Mouse (Mus musculus) inflammation-experienced regulatory T-cells, adult 6 months (primary cell): ENCODE results near the gene Aip. TPM values are rescaled to one million over a fixed set of nuclear protein-coding genes. Genes with fewer than 3 reads are reported as not detected.

Source experiments
- polyA plus RNA-seq, 3 experiments: library from polyadenylated mRNA; unstranded; fragments of 100-300 nt; shearing (Covaris generic); gene quantifications; one replicate each; pipeline ENCODE4 v1.2.1; 2017

Aip gene
- polyA plus RNA-seq, 3 experiments from 2014 or later = 171 to 228 (median 197) TPM

Other genes starting within 250 kb of the Aip start
- 10 to 100 TPM; 57.2 to 85.0 (median 60.4) TPM for gene Tcirg1, start 218.7 kb downstream of the Aip start, polyA plus RNA-seq
- 100 to 1,000 TPM; 219 to 266 (median 256) TPM for gene Ndufs8, start 213.1 kb downstream of the Aip start, polyA plus RNA-seq
- gene Aldh3b1, start 196.1 kb downstream of the Aip start, polyA plus RNA-seq = under 1 TPM in 1 of 3 experiments, not detected in 2; 0.36 TPM
- gene Unc93b1, start 190.7 kb downstream of the Aip start, polyA plus RNA-seq = 10 to 100 TPM; 23.5 to 38.0 (median 26.2) TPM
- not detected for gene Aldh3b3, start 167.2 kb downstream of the Aip start, polyA plus RNA-seq
- gene Aldh3b2, start 153.5 kb downstream of the Aip start, polyA plus RNA-seq = not detected
- gene Acy3, start 139.3 kb downstream of the Aip start, polyA plus RNA-seq = 1 to 10 TPM in 2 of 3 experiments, under 1 TPM in 1; 0.73 to 2.3 (median 2.2) TPM
- gene Tbx10, start 133.1 kb downstream of the Aip start, polyA plus RNA-seq = not detected
- gene Nudt8, start 125.3 kb downstream of the Aip start, polyA plus RNA-seq = 10 to 100 TPM; 10.3 to 16.2 (median 15.9) TPM
- under 1 TPM; 0.16 to 0.99 (median 0.44) TPM for gene Gm49405, start 125.2 kb downstream of the Aip start, polyA plus RNA-seq
- gene Doc2g, start 122.5 kb downstream of the Aip start, polyA plus RNA-seq = 1 to 10 TPM in 2 of 3 experiments, under 1 TPM in 1; 0.31 to 2.8 (median 1.6) TPM
- 100 to 1,000 TPM; 104 to 136 (median 114) TPM for gene Ndufv1, start 113.1 kb downstream of the Aip start, polyA plus RNA-seq
- gene Gstp1, start 87.9 kb downstream of the Aip start, polyA plus RNA-seq = 100 to 1,000 TPM; 417 to 553 (median 508) TPM
- 10 to 100 TPM in 1 of 3 experiments, 1 to 10 TPM in 1, under 1 TPM in 1; 0.72 to 12.0 (median 5.0) TPM for gene Gstp2, start 79.8 kb downstream of the Aip start, polyA plus RNA-seq
- 100 to 1,000 TPM; 178 to 293 (median 197) TPM for gene Gstp3, start 66.3 kb downstream of the Aip start, polyA plus RNA-seq
- not detected for gene Cabp2, start 44.3 kb downstream of the Aip start, polyA plus RNA-seq
- 100 to 1,000 TPM; 329 to 406 (median 406) TPM for gene Cdk2ap2, start 28.7 kb downstream of the Aip start, polyA plus RNA-seq
- 100 to 1,000 TPM in 1 of 3 experiments, 10 to 100 TPM in 2; 80.6 to 147 (median 88.8) TPM for gene Pitpnm1, start 25.9 kb downstream of the Aip start, polyA plus RNA-seq
- under 1 TPM in 1 of 3 experiments, not detected in 2; 0.22 TPM for gene Gpr152, start 13.9 kb upstream of the Aip start, polyA plus RNA-seq
- 1 to 10 TPM in 1 of 3 experiments, under 1 TPM in 2; 0.91 to 1.1 (median 0.97) TPM for gene Cabp4, start 18.2 kb upstream of the Aip start, polyA plus RNA-seq
- gene Coro1b, start 22.8 kb upstream of the Aip start, polyA plus RNA-seq = 100 to 1,000 TPM; 228 to 269 (median 241) TPM
- gene Ptprcap, start 27.7 kb upstream of the Aip start, polyA plus RNA-seq = 100 to 1,000 TPM; 802 to 889 (median 855) TPM
- gene Rps6kb2, start 37.5 kb upstream of the Aip start, polyA plus RNA-seq = 10 to 100 TPM; 26.3 to 35.3 (median 30.1) TPM
- 10 to 100 TPM in 2 of 3 experiments, 1 to 10 TPM in 1; 5.2 to 12.9 (median 11.9) TPM for gene Carns1, start 49.6 kb upstream of the Aip start, polyA plus RNA-seq
- gene Tbc1d10c, start 65.4 kb upstream of the Aip start, polyA plus RNA-seq = 100 to 1,000 TPM; 608 to 658 (median 621) TPM
- gene Ppp1ca, start 66.2 kb upstream of the Aip start, polyA plus RNA-seq = 1,000 to 10,000 TPM in 1 of 3 experiments, 100 to 1,000 TPM in 2; 808 to 1,210 (median 823) TPM
- 10 to 100 TPM; 43.6 to 63.0 (median 59.1) TPM for gene Rad9a, start 75.8 kb upstream of the Aip start, polyA plus RNA-seq
- 10 to 100 TPM; 13.4 to 51.6 (median 33.9) TPM for gene Clcf1, start 88.4 kb upstream of the Aip start, polyA plus RNA-seq
- not detected for gene AC109138.7, start 88.5 kb upstream of the Aip start, polyA plus RNA-seq
- gene Pold4, start 106.0 kb upstream of the Aip start, polyA plus RNA-seq = 100 to 1,000 TPM in 2 of 3 experiments, 10 to 100 TPM in 1; 96.4 to 134 (median 118) TPM
- 10 to 100 TPM in 2 of 3 experiments, 1 to 10 TPM in 1; 9.6 to 14.5 (median 13.6) TPM for gene Ssh3, start 143.3 kb upstream of the Aip start, polyA plus RNA-seq
- 1 to 10 TPM in 2 of 3 experiments, under 1 TPM in 1; 0.87 to 3.0 (median 2.3) TPM for gene Ankrd13d, start 157.3 kb upstream of the Aip start, polyA plus RNA-seq
- gene Grk2, start 180.4 kb upstream of the Aip start, polyA plus RNA-seq = 10 to 100 TPM; 81.3 to 90.8 (median 85.9) TPM